ENCODE assay signal across 7 mouse cellular contexts in genomic region chr17:80969643-80970619, GRCm38 (mm10). TPM values are rescaled to one million over a fixed set of nuclear protein-coding genes. Genes with fewer than 3 reads are reported as not detected.
DNase-seq lines count a peak whose midpoint lies in the region; ATAC-seq and TF ChIP-seq lines count a peak whose summit lies in the region.

No protein-coding gene starts in this region.

- peak; percentile 86 for ATAC-seq in forebrain, embryonic 11.5 days (replicated peaks; ENCODE audit: low FRiP score)
- ATAC-seq in hindbrain, embryonic 12.5 days (ENCODE audit: low FRiP score): peak; percentile 86
- no peak for ATAC-seq in limb, embryonic 14.5 days (ENCODE audit: low FRiP score, low read depth)

- DNase-seq in R1 (ENCODE audit: low read depth, low spot score): peak; percentile 33
- DNase-seq in cerebellum, adult 11 months: peak; percentile 72
- peak; percentile 73 for DNase-seq in forebrain, embryonic 11.5 days (ENCODE audit: low spot score)
- DNase-seq in limb, embryonic 14.5 days (ENCODE audit: low spot score): peak; percentile 46
- peak; percentile 46 to 60 for DNase-seq in right cerebral cortex, adult 2 months (ENCODE audit: low spot score in 2 of 2)
- DNase-seq in thymus, postnatal 0 days (ENCODE audit: low spot score): no peak

- peak overlapping the region; percentile 31; the same call in 1 of the 2 replicates for H3K27ac ChIP-seq in forebrain, embryonic 11.5 days (ENCODE audit: low read depth, low read length)
- H3K27ac ChIP-seq in hindbrain, embryonic 12.5 days: peak overlapping the region; percentile 69
- H3K27ac ChIP-seq in limb, embryonic 14.5 days (replicated peaks; ENCODE audit: low read depth, low read length): no peak overlapping the region

- H3K36me3 ChIP-seq in forebrain, embryonic 11.5 days (ENCODE audit: control insufficient read depth, insufficient read depth, low read length): no peaks in the 10 kb centered on the region
- no peaks in the 10 kb centered on the region for H3K36me3 ChIP-seq in hindbrain, embryonic 12.5 days
- no peaks in the 10 kb centered on the region for H3K36me3 ChIP-seq in limb, embryonic 14.5 days (ENCODE audit: control insufficient read depth, insufficient read depth, low read length)

- no peak overlapping the region for H3K4me2 ChIP-seq in forebrain, embryonic 11.5 days (ENCODE audit: low read depth, low read length, severe bottlenecking)
- peak overlapping the region; percentile 23 for H3K4me2 ChIP-seq in hindbrain, embryonic 12.5 days (replicated peaks)
- no peak overlapping the region for H3K4me2 ChIP-seq in limb, embryonic 14.5 days (replicated peaks; ENCODE audit: low read depth, low read length, severe bottlenecking)

- H3K9me3 ChIP-seq in forebrain, embryonic 11.5 days (ENCODE audit: control insufficient read depth, low read length): no peaks in the 10 kb centered on the region
- H3K9me3 ChIP-seq in hindbrain, embryonic 12.5 days (replicated peaks): no peaks in the 10 kb centered on the region
- no peaks in the 10 kb centered on the region for H3K9me3 ChIP-seq in limb, embryonic 14.5 days (ENCODE audit: control insufficient read depth, low read length)

- H3K4me3 ChIP-seq in forebrain, embryonic 11.5 days (ENCODE audit: low read depth, low read length): no peak overlapping the region
- H3K4me3 ChIP-seq in hindbrain, embryonic 12.5 days: no peak overlapping the region
- no peak overlapping the region for H3K4me3 ChIP-seq in limb, embryonic 14.5 days (replicated peaks; ENCODE audit: low read length)

- no peak overlapping the region for H3K9ac ChIP-seq in forebrain, embryonic 11.5 days (ENCODE audit: low read length)
- H3K9ac ChIP-seq in hindbrain, embryonic 12.5 days: no peak overlapping the region
- no peak overlapping the region for H3K9ac ChIP-seq in limb, embryonic 14.5 days (ENCODE audit: low read depth, low read length, severe bottlenecking)

- WGBS in forebrain, embryonic 11.5 days: 53% methylated on average over 18 of the region's 18 CpGs
- 49% methylated on average over 18 of the region's 18 CpGs for WGBS in hindbrain, embryonic 12.5 days
- 52% methylated on average over 18 of the region's 18 CpGs for WGBS in limb, embryonic 14.5 days

- H3K4me1 ChIP-seq in forebrain, embryonic 11.5 days (replicated peaks; ENCODE audit: control insufficient read depth, insufficient read depth, low read length): peaks cover 9% of the 10 kb centered on the region; the same call in 1 of the 2 replicates
- peaks cover 36% of the 10 kb centered on the region for H3K4me1 ChIP-seq in hindbrain, embryonic 12.5 days
- H3K4me1 ChIP-seq in limb, embryonic 14.5 days (ENCODE audit: control insufficient read depth, insufficient read depth, low read length): peaks cover 7% of the 10 kb centered on the region

- no peak for TF ChIP-seq POLR2A in limb, embryonic 14.5 days (IDR thresholded peaks at IDR 0.05; ENCODE audit: borderline replicate concordance, extremely low read depth, insufficient read depth, insufficient read length)

- H3K27me3 ChIP-seq in forebrain, embryonic 11.5 days (ENCODE audit: control insufficient read depth, insufficient read depth, low read length): no peaks in the 10 kb centered on the region
- H3K27me3 ChIP-seq in hindbrain, embryonic 12.5 days: no peaks in the 10 kb centered on the region
- H3K27me3 ChIP-seq in limb, embryonic 14.5 days (ENCODE audit: control insufficient read depth, insufficient read depth, low read length): no peaks in the 10 kb centered on the region

RNA-seq across cellular contexts. Expression of gene Tmem178, which starts 25.5 kb away (rescaled TPM):
- polyA plus RNA-seq in forebrain, embryonic 11.5 days (2014; fragmentation: Nextera tagmentation; extraction: Ambion mirVana): 13.6 and 14.7 TPM in 2 replicates
- polyA plus RNA-seq in hindbrain, embryonic 12.5 days (2016; fragmentation: Nextera tagmentation; extraction: Ambion mirVana): 23.1 and 23.7 TPM in 2 replicates
- polyA plus RNA-seq in limb, embryonic 14.5 days (2012; rRNA removed): 8.1 and 10.2 TPM in 2 replicates
- polyA plus RNA-seq in limb, embryonic 14.5 days (2014; fragmentation: Nextera tagmentation; extraction: Ambion mirVana): 8.9 and 12.0 TPM in 2 replicates
- 0.12 and 0.29 TPM in 2 replicates for polyA plus RNA-seq in thymus, postnatal 0 days (2015; fragmentation: Nextera tagmentation; extraction: Ambion mirVana)
